Mouse (Mus musculus): ENCODE measurements around the gene Pex14.

The Pex14 gene

DNA sequence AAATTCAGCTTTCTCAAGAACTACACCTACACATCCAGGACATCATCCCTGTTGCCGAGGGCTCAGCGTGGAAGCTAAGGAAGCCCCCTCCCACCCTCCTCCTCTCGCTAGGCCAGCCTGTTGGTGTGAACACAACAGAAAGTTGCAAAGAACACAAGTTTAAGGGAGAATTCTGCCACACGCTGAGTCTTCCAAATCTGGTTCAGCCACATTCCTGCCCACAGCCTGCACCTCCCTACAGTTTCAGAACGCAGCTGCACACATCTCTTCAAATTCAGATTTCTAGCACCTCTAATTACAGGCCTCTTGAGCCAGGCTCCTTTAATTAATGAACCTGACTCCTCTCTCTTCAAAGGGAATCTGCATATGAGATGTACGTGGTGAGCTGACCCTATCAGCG, 41.4 kb downstream of the Pex14 start:
- DNase-seq (ENCODE audit: extremely low spot score, low spot score) = no peak

DNA sequence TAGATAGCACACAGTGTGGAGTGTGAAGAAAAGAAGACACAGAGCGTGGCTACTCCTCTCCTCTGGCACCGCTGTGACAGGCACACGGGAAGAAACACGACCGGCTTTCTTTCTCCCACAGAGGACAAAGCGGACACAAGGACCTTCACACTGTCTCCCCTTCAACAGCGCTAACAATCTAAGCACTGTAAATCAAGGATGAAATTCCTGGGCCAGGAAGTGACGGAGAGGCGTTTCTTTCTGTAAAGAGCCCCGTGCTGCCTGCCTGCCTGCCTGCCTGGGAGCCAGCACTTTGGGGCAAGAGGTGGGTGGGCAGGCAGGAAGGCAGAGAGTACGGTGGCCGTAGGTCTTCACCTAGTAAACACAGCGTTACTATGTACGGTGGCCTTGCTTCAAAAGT, 42.2 kb downstream of the Pex14 start:
- no peak for DNase-seq (ENCODE audit: extremely low spot score, low spot score)

DNA sequence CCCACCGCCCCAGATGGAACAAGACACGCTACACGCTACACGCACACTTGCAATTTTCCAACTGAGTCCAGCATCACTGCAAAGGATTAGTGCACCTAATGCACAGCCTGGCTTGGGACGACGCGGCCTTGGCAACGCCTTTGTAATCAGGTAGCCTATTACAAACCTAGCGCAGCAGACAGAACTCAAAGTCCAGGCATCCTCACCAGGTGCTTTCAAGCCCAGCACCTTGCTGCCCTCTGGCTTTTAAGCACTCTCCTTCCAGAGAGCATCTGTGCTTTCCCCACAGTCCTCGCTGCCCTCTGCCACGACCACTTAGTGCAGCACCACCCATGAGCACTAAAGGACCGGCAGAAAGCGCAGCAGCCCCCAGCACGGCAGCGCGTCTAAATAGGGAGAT, 42.7 kb downstream of the Pex14 start:
- no peak for DNase-seq (ENCODE audit: extremely low spot score, low spot score)

DNA sequence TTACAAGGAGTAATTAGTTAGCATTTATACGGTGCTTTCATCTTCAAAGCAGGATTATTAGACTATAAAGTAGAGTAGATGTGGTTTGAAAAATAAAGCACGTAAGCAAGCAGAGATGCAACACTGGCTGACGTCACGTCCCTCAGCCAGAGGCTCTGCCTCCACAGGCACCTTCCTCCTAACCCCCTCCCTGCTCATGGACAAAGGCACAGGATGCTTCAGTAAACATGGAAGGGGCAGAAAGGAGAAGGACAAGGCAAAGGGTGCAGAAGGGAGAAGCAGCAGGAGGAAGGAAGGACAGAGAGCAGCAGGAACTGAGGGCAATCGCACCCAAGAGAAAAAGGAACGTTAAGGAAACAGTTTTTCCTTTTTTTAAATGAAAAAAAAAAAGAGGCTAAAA, 43.8 kb downstream of the Pex14 start:
- DNase-seq (ENCODE audit: extremely low spot score, low spot score) = no peak

DNA sequence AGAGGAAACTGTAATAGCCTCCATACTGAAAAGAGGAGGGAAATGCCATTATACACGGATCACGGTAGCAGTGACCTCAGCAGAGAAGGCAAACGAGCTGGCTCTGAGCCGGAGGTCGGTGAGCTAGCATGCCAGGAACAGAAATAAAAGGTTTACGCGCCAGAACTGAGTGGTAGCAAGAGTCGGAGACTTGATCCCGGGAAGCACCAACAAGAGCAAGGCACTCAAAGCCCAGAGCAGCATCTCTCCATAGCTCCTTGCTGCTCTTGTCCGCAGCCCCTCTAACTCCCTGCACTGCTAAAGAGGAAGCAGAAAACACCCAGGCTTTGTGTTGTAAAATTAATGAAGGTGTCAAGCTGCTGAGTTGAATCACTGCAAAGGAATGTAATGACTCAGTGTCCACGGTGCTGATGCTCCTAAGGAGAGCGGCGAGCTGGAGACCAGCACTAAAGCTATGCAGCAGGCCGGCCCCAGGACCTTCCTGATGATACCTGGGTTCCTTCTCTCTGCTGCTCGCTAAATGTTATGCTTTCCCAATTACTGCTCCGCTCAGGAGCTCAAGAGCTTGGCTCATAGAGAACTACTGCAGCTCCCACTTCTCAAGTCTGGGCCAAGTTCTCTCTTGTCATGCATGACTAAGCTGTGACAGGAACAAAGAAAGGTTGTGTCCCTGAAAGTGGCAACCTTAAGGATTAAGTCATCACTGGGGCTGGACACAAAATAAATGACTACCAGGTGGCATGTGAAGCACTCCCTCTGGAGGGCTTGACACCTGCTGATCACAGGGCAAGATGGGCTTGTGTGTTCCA, 50.1 kb downstream of the Pex14 start:
- DNase-seq (ENCODE audit: extremely low spot score, low spot score) = peak; percentile 54

DNA sequence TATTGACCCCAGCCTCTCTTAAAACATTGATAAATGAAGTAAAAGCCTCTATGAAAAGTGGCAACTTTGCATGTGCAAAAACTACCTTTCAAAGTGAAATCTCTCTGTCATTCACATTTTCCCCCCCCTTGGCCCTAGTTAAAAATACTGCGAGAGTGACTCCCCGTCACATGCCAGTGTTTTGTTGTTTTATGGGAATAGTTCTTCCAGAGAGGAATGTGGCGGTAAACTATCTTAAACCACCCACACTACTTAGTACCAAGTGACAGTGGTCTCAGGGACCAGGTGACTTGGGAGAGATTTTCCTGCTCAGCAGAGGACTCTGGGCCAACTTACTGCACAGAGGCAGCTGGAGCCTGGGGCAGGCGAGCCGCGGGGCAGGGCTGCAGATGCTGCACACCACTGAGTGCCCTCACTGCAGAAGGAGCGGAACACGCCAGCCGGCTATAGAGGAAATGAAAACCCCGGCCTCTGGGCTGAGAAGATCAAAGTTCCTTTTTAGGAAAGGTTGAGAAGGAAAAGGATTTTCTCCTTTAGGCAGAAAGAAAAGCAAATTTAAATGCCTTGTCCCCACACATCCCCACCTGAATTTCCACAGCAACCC, 50.9 kb downstream of the Pex14 start:
- peak; percentile 27 for DNase-seq (ENCODE audit: extremely low spot score, low spot score)

DNA sequence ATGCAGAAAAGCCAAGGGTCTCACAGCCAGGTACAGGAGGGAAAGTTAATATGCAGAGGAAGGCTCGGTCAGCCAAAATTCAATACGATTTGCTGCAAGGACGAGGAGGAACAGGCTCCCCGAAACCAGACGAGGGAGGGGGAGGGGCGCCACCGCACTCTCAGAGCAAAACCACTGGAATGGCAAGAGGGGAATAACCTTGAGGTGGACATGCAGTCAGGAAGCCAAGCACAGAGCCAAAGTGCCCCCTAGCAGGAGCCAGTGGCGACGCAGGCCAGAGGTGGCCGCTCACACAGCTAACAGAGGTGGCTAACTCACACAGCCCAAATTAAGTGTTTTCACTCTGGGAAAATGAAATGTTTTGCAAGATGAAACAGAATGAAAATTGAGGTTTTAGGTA, 52.3 kb downstream of the Pex14 start:
- peak; percentile 56 for DNase-seq (ENCODE audit: extremely low spot score, low spot score)

DNA sequence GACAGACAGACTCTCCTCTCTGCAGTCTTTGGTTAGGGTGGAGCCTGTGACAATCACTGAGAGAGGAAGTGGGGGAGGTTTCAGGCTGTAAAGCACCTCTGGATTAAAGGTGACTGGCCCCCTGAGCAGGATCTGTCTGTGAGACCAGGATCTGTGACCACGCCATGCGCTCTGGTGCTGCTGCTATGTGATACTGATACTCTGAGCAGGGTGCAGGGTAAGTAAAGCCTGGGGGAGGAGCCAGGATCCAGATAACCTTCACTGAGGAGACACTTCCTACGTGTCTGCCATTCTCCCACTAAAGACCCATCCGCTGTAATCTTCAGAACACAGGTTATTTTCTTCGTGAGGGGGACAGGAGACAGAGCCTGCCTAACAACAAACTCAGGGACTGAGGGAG, 53.8 kb downstream of the Pex14 start:
- DNase-seq (ENCODE audit: extremely low spot score, low spot score) = no peak

DNA sequence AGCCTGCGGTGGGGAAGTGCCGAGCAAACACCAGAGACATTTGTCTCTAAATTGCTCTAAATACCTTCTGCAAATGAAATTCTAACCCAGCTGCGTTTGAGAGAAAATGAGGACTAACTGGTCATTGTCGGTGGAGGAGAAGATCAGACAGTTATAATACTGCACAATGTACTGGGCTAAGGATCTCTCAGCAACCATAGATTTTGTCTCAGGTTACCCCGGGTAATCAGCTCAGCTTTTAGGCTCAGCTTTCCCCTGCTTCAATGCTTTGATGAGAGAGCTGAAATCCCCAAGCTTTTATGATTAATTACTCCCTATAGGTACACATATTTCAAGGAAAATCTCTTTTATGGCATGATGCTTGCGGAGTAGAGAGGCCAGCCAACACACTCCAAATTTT, 59.4 kb downstream of the Pex14 start:
- DNase-seq (ENCODE audit: extremely low spot score, low spot score) = no peak

DNA sequence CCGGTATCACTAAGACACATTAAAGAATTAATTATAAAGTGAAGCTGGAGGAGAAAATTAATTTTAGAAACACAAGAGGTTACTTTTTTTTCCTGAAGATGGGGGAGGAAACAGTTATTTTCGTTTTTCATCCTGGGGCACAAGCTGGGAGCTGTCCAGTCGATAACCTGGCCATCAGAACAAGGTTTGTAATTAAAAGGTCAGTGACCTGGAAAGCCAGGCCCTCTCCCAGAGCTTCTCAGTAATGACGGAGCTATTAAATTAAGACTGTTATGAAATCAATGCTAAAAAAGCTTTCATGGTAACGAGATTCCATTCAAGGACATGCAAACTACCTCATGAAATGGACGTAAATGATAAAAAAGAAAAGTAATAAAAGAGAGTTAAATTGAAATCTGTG, 62.0 kb downstream of the Pex14 start:
- no peak for DNase-seq (ENCODE audit: extremely low spot score, low spot score)

DNA sequence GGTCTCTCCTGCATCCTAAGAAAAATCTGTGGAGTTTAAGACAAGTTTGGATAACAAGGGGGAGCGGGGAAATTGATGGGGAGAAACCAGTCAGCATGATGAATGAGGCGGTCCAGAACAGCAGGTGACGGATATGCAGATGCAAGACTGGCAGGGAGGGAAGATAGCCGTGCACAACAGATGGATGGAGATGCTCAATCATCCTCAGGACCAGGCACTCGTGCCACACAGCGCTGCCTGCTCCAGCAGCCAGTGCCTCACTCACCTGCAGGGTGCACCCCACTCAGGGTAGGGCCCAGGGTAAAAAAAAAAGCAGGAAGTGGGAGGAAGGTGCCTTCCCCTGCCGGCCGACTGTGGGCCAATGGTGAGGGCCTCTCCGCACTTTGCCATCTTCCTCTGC, 63.1 kb downstream of the Pex14 start:
- no peak for DNase-seq (ENCODE audit: extremely low spot score, low spot score)

DNA sequence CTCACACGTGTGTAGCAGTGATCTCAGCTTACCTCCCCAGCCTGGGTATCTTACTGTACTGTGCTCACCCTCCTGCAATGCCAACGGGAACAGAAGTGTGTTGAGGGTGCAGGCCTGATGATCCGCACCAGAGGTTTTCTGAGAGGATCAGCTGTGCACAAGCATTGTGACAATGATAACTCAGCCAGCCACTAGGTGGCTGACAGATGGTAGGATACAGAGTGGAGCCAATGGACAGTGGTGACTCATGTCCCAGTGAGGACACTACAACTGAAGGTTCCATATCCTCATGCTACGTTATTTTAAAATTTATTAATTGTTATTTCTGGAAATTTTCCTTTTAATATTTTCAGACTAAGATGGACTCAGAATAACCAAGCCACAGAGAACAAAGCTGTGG, 68.2 kb downstream of the Pex14 start:
- DNase-seq (ENCODE audit: extremely low spot score, low spot score) = no peak

DNA sequence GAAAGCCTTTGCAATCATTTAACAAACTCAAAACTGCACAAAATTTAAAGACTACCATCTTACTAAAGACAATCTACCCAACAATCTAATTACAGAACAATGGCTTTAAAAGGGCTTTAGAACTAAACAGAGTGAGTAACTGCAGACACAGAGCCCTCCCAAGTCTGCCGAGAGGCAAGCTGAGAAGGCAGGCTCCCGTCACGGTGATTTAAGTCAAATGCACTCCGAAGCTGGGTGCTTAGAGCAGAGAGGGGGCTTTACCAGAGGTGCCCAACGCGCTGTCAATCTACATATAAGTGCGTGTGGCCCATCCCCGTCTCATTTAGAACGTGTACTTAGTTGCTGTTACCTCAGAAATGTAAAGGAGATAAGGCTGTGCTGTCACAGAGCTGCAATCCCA, 72.1 kb downstream of the Pex14 start:
- no peak for DNase-seq (ENCODE audit: extremely low spot score, low spot score)

DNA sequence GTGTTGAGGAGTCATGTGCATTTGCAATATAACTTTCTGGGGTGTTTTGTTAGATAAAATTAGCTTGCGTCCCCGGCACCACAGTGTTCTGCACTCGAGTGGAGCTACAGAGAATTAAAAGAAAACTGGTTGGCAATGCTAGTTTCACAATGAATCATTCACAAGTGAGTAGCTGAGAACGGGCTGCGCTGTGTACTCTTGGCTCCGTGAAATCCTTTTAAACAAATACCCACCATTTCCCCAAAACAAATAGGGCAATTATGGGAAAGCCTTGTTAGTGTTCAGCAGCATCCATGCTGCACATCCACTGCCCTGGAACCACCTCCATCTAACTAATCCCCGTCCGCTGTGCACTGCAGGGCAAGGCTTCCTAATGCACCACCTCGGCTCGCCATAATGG, 74.4 kb downstream of the Pex14 start:
- DNase-seq (ENCODE audit: extremely low spot score, low spot score) = no peak

DNA sequence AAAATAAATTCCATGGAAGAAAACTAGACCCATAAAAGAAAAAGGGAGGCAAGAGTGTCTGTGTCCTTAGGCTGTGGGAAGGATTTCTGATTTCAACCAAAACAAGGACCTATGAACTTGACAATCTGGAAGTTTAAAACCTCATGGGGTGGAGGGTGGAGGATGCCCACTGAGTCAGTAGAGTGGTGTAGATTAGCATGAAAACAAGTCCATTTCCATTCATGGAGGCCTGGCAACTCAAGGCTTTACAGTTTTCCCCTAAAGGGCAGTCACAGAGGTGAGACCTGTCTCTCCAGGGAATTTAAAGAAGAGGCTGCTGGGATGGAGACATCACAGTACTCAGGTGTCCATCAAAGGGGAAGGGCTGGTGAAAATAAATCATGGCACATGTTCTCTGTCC, 78.7 kb downstream of the Pex14 start:
- no peak for DNase-seq (ENCODE audit: extremely low spot score, low spot score)

DNA sequence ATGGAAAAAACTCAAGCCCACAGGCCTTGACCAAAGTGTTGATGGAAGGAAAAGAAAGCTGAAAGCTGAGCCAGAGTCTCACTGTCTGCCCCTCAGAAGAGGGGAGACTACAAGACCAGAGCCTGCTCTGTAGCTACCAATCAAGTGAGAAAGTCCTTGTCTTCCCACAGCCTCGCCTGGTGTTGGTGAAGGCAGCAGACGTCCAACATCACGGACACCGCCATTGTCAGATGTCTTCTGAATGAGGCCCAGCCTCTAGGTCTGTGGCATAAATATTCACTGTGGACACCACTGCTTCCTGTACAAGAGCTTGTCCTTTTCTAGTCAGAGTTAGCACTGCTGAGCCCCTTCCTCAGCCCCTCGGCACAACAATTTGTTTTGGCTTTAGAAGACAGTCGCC, 80.2 kb downstream of the Pex14 start:
- no peak for DNase-seq (ENCODE audit: extremely low spot score, low spot score)

DNA sequence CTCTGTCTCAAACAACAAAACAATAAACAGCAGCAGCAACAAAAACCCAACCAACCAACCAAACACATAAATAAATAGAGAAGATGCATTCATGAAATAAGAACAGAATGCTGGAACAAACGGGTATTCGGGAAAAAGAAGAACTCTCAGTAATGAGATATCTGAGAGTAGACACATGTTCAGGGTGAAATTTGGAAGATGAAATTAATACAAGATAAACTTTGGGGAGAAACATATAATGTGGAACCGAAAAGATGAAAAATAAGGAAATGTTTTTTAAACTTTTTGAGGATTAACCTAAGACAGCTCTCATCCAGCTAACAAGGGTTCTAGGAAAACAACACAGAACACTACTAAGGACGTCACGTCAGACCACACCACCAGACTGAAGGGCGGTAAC, 92.9 kb downstream of the Pex14 start:
- DNase-seq (ENCODE audit: extremely low spot score, low spot score) = no peak

DNA sequence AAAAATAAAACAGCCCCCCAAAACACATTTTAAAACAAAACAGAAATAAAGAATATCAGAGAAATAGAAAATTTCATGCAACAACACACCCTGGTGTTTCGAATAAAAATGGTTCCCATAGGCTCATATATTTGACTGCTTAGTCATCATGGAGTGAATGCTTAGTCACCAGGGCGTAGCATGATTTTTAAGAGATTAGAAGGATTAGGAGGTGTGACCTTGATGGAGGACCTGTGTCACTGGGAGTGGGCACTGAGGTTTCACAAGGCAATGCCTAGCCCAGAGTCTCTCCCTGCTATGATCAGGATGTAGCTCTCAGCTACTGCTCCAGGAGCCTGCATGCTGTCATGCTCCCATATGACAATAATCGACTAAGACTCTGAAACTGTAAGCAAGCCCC, 93.6 kb downstream of the Pex14 start:
- DNase-seq (ENCODE audit: extremely low spot score, low spot score) = no peak

DNA sequence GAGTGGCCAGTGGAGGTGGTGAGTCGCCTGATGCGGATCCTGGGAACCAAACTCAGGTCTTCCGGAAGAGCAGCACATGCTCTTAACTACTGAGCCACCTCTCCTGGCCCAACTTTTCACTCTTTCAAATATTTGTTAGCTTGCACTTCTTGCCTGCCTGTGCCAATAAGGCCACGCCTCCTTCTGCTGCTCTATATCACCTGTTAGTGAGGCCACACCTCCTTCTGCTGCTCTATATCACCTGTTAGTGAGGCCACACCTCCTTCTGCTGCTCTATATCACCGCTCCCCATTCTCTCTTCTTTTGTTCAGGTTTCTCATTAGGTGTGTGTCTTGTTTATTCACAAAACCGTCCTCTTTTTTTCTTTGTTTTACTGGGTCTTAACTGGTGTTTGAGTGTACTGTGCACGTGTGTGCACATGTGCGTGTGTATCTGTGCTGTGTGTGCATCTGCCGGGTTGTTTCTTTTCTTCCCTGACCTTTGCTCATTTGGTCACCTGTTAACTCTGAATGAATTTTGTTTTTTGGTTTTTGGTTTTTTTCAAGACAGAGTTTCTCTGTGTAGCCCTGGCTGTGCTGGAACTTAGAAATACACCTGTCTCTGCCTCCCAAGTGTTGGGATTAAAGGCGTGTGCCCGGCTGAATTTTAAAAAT, 97.1 kb downstream of the Pex14 start:
- no peak for DNase-seq (ENCODE audit: extremely low spot score, low spot score)

DNA sequence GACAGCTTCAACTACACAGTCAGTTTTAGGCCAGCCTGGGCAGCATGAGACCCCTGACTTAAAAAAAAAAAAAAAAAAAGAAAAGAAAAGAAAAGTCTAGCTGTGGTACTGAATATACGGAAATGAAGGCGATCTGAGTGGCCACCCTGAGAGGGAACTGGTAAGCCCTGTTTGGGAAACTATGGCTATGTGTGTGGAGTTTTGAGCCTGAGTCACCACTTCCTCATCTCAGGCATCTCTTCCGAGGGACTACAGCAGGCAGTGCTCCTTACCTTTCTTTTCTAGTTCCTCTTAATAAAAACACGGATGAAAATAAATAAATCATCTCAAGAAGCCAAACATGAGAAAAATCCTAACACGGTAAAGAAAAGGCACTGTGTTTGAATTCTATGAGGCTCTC, 98.2 kb downstream of the Pex14 start:
- DNase-seq (ENCODE audit: extremely low spot score, low spot score) = no peak

DNA sequence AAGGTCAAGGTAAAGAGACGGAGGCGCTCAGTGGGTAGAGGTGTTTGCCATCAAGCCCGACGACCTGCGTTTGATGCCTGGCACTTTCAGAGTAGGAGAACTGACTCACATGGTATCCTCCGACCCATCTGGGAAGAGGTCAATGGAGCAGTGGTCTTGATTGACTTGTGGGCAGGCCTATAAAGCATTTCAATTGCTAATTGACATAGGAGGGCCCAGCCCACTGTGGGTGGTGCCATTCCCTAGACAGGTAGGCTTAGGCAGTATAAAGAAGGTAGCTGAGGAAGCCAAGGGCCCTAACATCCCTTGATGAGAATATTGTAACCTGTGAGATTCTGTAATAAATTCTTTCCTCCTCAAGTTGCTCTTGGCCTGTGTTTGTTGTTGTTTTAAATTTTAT, 98.9 kb downstream of the Pex14 start:
- no peak for DNase-seq (ENCODE audit: extremely low spot score, low spot score)

DNA sequence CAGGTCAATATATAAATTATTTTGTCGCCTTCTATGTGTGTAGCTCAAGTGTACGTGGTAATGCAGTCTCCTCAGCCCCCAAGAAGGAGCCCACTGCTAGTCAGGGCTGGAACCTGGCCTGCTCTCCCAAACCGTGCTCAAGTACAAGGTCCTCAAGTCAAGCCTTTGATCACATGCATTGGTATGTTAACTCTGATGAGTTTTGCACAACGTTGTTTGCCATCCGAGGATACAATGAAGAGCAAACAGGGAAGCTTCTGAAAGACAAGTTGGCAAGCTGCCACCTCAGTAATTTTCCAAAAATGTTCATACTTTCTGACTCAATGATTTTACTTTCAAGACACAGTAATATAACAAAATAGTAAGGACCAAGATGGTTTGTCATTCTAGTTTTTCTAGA, 105.7 kb downstream of the Pex14 start:
- no peak for DNase-seq (ENCODE audit: extremely low spot score, low spot score)

DNA sequence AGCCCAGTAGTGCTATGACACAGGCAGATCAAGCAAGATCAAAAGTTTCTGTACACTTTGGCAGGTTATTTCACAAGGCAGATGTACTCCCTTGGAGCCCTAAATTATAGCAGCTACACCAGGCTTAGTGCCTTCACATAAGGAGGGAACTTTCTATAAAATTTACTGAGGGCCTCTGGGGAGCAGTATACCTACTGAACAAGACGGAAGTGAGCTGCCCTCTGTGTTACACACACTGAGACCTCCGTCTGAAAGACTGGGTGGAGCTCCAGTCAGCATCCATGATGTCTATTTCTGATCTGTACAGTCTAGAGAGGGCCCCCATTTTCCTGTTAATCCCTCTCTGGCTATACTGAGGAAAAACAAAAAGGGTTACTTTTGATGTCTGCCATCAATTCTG, 109.6 kb downstream of the Pex14 start:
- DNase-seq (ENCODE audit: extremely low spot score, low spot score) = no peak

All from neural tube, embryonic 10.5 days (tissue).